7 mouse cellular contexts compared by ENCODE assay signal in the genomic region with DNA sequence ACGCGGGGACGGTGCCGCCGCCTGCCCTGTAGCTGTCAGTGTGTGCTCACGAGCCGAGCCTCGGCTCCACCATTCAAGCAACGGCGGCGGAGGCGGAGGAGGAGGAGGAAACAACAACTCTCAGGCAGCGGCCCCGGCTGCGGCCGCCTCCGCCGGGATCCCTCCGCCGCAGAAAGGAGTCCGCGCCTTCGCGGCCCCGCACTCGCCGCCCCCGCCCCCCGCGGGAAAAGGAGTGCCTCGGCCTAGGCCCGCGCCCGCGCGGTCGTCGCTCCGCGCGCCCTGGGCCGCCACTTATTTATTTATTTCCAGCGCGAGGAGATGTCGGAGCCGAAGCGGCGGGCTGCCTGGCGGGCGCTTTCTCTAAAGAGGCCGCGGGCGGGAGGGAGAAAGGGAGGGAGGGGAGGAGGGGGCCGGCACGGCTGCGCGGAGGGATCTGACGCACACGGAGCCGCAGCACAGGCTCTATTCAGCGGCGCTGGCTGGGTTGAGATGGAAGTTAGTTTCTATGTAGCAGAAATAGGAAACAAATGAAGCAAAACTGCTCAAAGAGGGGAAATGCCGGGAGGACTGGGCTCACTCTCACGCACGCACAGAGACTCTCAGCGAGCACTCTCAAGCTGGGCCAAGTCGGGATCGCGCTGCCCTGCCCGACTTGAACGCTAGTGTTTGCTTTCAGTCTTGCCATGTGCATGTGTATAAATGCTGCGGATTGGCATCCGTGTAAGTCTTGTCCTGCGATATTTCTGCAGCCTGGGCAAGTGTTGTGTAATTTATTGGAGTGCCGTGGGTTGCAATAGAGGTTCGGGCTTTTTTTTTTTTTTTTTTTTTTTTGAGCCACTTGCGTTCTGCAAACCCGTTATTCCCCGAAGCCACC. TPM values are rescaled to one million over a fixed set of nuclear protein-coding genes. Genes with fewer than 3 reads are reported as not detected.
DNase-seq lines count a peak whose midpoint lies in the region; ATAC-seq lines count a peak whose summit lies in the region.

Gene Phip (minus strand): TSS at position 175 of the 874 bp plus-strand sequence.

- under 1% methylated on average over 71 of the region's 79 CpGs for WGBS in intestine, embryonic 15.5 days
- WGBS in midbrain, embryonic 11.5 days, result under 1% methylated on average over 66 of the region's 79 CpGs

- intact Hi-C loops in left cerebral cortex, postnatal 36 days (cut with DNase I), result loop anchor here (2.0 to 10.0 kb wide), 5 partner anchors 169 to 639 kb away; partner anchors contain the start of gene Lca5

- ATAC-seq in intestine, embryonic 15.5 days, result peak; percentile 86
- peak; percentile 86 for ATAC-seq in midbrain, embryonic 11.5 days (ENCODE audit: low FRiP score)

- peaks cover 5% of the 10 kb centered on the region; the same call in 1 of the 2 replicates for H3K4me1 ChIP-seq in intestine, embryonic 15.5 days (replicated peaks)
- peaks cover 18% of the 10 kb centered on the region for H3K4me1 ChIP-seq in midbrain, embryonic 11.5 days (ENCODE audit: control insufficient read depth, insufficient read depth, low read length)

- H3K27me3 ChIP-seq in intestine, embryonic 15.5 days (replicated peaks), result no peaks in the 10 kb centered on the region
- H3K27me3 ChIP-seq in midbrain, embryonic 11.5 days (ENCODE audit: control insufficient read depth, insufficient read depth, low read length), result no peaks in the 10 kb centered on the region

- peak within 1 kb of the TSS; percentile 95 for H3K9ac ChIP-seq in intestine, embryonic 15.5 days
- H3K9ac ChIP-seq in midbrain, embryonic 11.5 days (ENCODE audit: low read length), result peak within 1 kb of the TSS; percentile 99

- H3K4me2 ChIP-seq in intestine, embryonic 15.5 days (replicated peaks), result peak within 1 kb of the TSS; percentile 65
- peak within 1 kb of the TSS; percentile 66 for H3K4me2 ChIP-seq in midbrain, embryonic 11.5 days

- no peaks in the 10 kb centered on the region for H3K9me3 ChIP-seq in intestine, embryonic 15.5 days
- H3K9me3 ChIP-seq in midbrain, embryonic 11.5 days (ENCODE audit: control insufficient read depth, low read length), result no peaks in the 10 kb centered on the region

- no peaks in the 10 kb centered on the region for H3K36me3 ChIP-seq in intestine, embryonic 15.5 days
- no peaks in the 10 kb centered on the region for H3K36me3 ChIP-seq in midbrain, embryonic 11.5 days (ENCODE audit: control insufficient read depth, insufficient read depth, low read length)

- peak within 1 kb of the TSS; percentile 88 for H3K4me3 ChIP-seq in intestine, embryonic 15.5 days (replicated peaks)
- H3K4me3 ChIP-seq in midbrain, embryonic 11.5 days (ENCODE audit: low read depth, low read length), result peak within 1 kb of the TSS; percentile 97

- H3K27ac ChIP-seq in intestine, embryonic 15.5 days, result peak within 1 kb of the TSS; percentile 100
- peak within 1 kb of the TSS; percentile 99 for H3K27ac ChIP-seq in midbrain, embryonic 11.5 days (ENCODE audit: low read depth, low read length)

- peak; percentile 95 for DNase-seq in adrenal gland, adult 18-20 months (ENCODE audit: low spot score in 2 of 2)
- peak; percentile 96 for DNase-seq in embryo, embryonic 11 days
- peak; percentile 94 for DNase-seq in gastrocnemius, postnatal 25 days
- DNase-seq in left cerebral cortex, postnatal 36 days (ENCODE audit: low spot score in 2 of 2), result peak; percentile 96 to 97
- peak; percentile 99 for DNase-seq in midbrain, embryonic 11.5 days (ENCODE audit: low spot score, missing footprints)
- peak; percentile 92 for DNase-seq in skeletal muscle tissue, adult 2 months (ENCODE audit: low read depth, low spot score)

RNA-seq across cellular contexts. Expression of gene Phip, which starts in this region (rescaled TPM):
- 10 to 100 TPM; 60.1 to 79.6 TPM for total RNA-seq in adrenal gland, adult 18-20 months (2021)
- 10 to 100 TPM; 24.9 to 26.7 TPM for total RNA-seq in gastrocnemius, postnatal 25 days (2021)
- 53.5 and 61.3 TPM in 2 replicates for polyA plus RNA-seq in intestine, embryonic 15.5 days (2015; fragmentation: Nextera tagmentation; extraction: Ambion mirVana)
- total RNA-seq in left cerebral cortex, postnatal 36 days (2021), result 10 to 100 TPM; 58.5 to 84.6 TPM
- polyA plus RNA-seq in midbrain, embryonic 11.5 days (2014; fragmentation: Nextera tagmentation; extraction: Ambion mirVana), result 136 and 150 TPM in 2 replicates

Comparison
In these comparisons a context has a peak if more than half of its experiments do, and no peak if none do; other contexts are left out.
1. Peak in every context shown above with its lines: DNase-seq, ATAC-seq, H3K4me3 ChIP-seq and H3K27ac ChIP-seq.